8 mouse cellular contexts compared by ENCODE assay signal in genomic region chr16:20671886-20672285, GRCm38 (mm10). TPM values are rescaled to one million over a fixed set of nuclear protein-coding genes. Genes with fewer than 3 reads are reported as not detected.
DNase-seq lines count a peak whose midpoint lies in the region; ATAC-seq and TF ChIP-seq lines count a peak whose summit lies in the region.

No protein-coding gene starts in this region.

- no peaks in the 10 kb centered on the region for H3K9me3 ChIP-seq in forebrain, embryonic 10.5 days
- H3K9me3 ChIP-seq in liver, embryonic 12.5 days (replicated peaks): no peaks in the 10 kb centered on the region
- H3K9me3 ChIP-seq in stomach, postnatal 0 days (ENCODE audit: control insufficient read depth, low read length): no peaks in the 10 kb centered on the region

- peak; percentile 21 for DNase-seq in thymus, postnatal 0 days (ENCODE audit: low spot score)
- no peak for DNase-seq in thymus, adult 2 months
- DNase-seq in forebrain, embryonic 10.5 days (ENCODE audit: extremely low spot score, low spot score): no peak
- DNase-seq in stomach, postnatal 0 days (ENCODE audit: low spot score): no peak
- DNase-seq in c-Kit-positive CD71-positive TER-119-positive erythroid progenitor cells, embryonic 14.5 days (ENCODE audit: low spot score): no peak
- DNase-seq in spleen, postnatal 10 days (ENCODE audit: low spot score in 2 of 2): no peak
- DNase-seq in natural killer cell, adult 2 months (ENCODE audit: low spot score in 2 of 2): no peak

- H3K36me3 ChIP-seq in thymus, adult 2 months (ENCODE audit: control insufficient read depth, insufficient read depth, low read length): peaks cover 11% of the 10 kb centered on the region; the same call in 1 of the 2 replicates
- peaks cover 32% of the 10 kb centered on the region for H3K36me3 ChIP-seq in forebrain, embryonic 10.5 days (replicated peaks)
- peaks cover 29% of the 10 kb centered on the region for H3K36me3 ChIP-seq in liver, embryonic 12.5 days
- peaks cover 9% of the 10 kb centered on the region; the same call in 1 of the 2 replicates for H3K36me3 ChIP-seq in stomach, postnatal 0 days (ENCODE audit: control insufficient read depth, insufficient read depth, low read length)

- no peak for TF ChIP-seq EP300 in stomach, postnatal 0 days (optimal IDR thresholded peaks at IDR 0.05)

- H3K9ac ChIP-seq in liver, embryonic 12.5 days: peak overlapping the region; percentile 52; the same call in 1 of the 2 replicates
- no peak overlapping the region for H3K9ac ChIP-seq in stomach, postnatal 0 days (ENCODE audit: low read length)

- no peak for TF ChIP-seq CTCF in thymus, adult 2 months (IDR thresholded peaks at IDR 0.05; ENCODE audit: borderline replicate concordance, control insufficient read depth, extremely low read depth, insufficient read depth, low read length, poor library complexity)
- no peak for TF ChIP-seq CTCF in stomach, postnatal 0 days (IDR thresholded peaks at IDR 0.05; ENCODE audit: low read depth)

- peak overlapping the region; percentile 89 for H3K4me2 ChIP-seq in liver, embryonic 12.5 days
- peak overlapping the region; percentile 55 for H3K4me2 ChIP-seq in stomach, postnatal 0 days (replicated peaks; ENCODE audit: low read depth)

- no peaks in the 10 kb centered on the region for H3K27me3 ChIP-seq in thymus, adult 2 months (ENCODE audit: control insufficient read depth, insufficient read depth, low read length)
- no peaks in the 10 kb centered on the region for H3K27me3 ChIP-seq in forebrain, embryonic 10.5 days (ENCODE audit: poor library complexity, severe bottlenecking)
- H3K27me3 ChIP-seq in liver, embryonic 12.5 days (replicated peaks): no peaks in the 10 kb centered on the region
- H3K27me3 ChIP-seq in stomach, postnatal 0 days (ENCODE audit: control insufficient read depth, insufficient read depth, low read length): no peaks in the 10 kb centered on the region

- WGBS in thymus, adult 2 months: 22% methylated on average over 6 of the region's 6 CpGs
- 29% methylated on average over 6 of the region's 6 CpGs for WGBS in forebrain, embryonic 10.5 days
- WGBS in liver, embryonic 12.5 days (ENCODE audit: insufficient replicate concordance): 17% methylated on average over 6 of the region's 6 CpGs
- WGBS in stomach, postnatal 0 days: 20% methylated on average over 6 of the region's 6 CpGs

- no peak for ATAC-seq in liver, embryonic 12.5 days
- ATAC-seq in stomach, postnatal 0 days (ENCODE audit: low FRiP score, low TSS enrichment): no peak

- peaks cover 16% of the 10 kb centered on the region for H3K4me1 ChIP-seq in thymus, adult 2 months (replicated peaks; ENCODE audit: control insufficient read depth, insufficient read depth, low read length)
- peaks cover 31% of the 10 kb centered on the region for H3K4me1 ChIP-seq in forebrain, embryonic 10.5 days
- H3K4me1 ChIP-seq in liver, embryonic 12.5 days: peaks cover 39% of the 10 kb centered on the region
- H3K4me1 ChIP-seq in stomach, postnatal 0 days (replicated peaks; ENCODE audit: control insufficient read depth, insufficient read depth): no peaks in the 10 kb centered on the region; the same call in 1 of the 2 replicates

- H3K27ac ChIP-seq in thymus, adult 2 months (ENCODE audit: control insufficient read depth, insufficient read depth, low read length): no peak overlapping the region
- H3K27ac ChIP-seq in forebrain, embryonic 10.5 days: peak overlapping the region; percentile 95
- peak overlapping the region; percentile 93 for H3K27ac ChIP-seq in liver, embryonic 12.5 days
- H3K27ac ChIP-seq in stomach, postnatal 0 days (replicated peaks): no peak overlapping the region

- H3K4me3 ChIP-seq in thymus, adult 2 months (ENCODE audit: control insufficient read depth, insufficient read depth, low read length): no peak overlapping the region
- H3K4me3 ChIP-seq in forebrain, embryonic 10.5 days: peak overlapping the region; percentile 97
- peak overlapping the region; percentile 99 for H3K4me3 ChIP-seq in liver, embryonic 12.5 days
- H3K4me3 ChIP-seq in stomach, postnatal 0 days (ENCODE audit: low read depth, low read length): peak overlapping the region; percentile 89

- TF ChIP-seq POLR2A in thymus, adult 2 months (IDR thresholded peaks at IDR 0.05; ENCODE audit: control insufficient read depth, extremely low read depth, insufficient read depth, low read length, poor library complexity): no peak

RNA-seq across cellular contexts. Expression of gene Eif4g1, which starts 3.8 kb away (rescaled TPM):
- polyA plus RNA-seq in thymus, postnatal 0 days (2015; fragmentation: Nextera tagmentation; extraction: Ambion mirVana): 105 and 110 TPM in 2 replicates
- polyA plus RNA-seq in thymus, adult 2 months (2012; rRNA removed): 618 and 639 TPM in 2 replicates
- 254 TPM in 2 replicates for polyA plus RNA-seq in forebrain, embryonic 10.5 days (2016; fragmentation: Nextera tagmentation; extraction: Ambion mirVana)
- 180 and 187 TPM in 2 replicates for polyA plus RNA-seq in liver, embryonic 12.5 days (2016; fragmentation: Nextera tagmentation; extraction: Ambion mirVana)
- 83.8 and 86.1 TPM in 2 replicates for polyA plus RNA-seq in stomach, postnatal 0 days (2015; fragmentation: Nextera tagmentation; extraction: Ambion mirVana)

RNA-seq across cellular contexts. Expression of gene Psmd2, which starts 20.4 kb away (rescaled TPM):
- polyA plus RNA-seq in thymus, postnatal 0 days (2015; fragmentation: Nextera tagmentation; extraction: Ambion mirVana): 264 TPM in 2 replicates
- 101 and 104 TPM in 2 replicates for polyA plus RNA-seq in thymus, adult 2 months (2012; rRNA removed)
- 544 and 556 TPM in 2 replicates for polyA plus RNA-seq in forebrain, embryonic 10.5 days (2016; fragmentation: Nextera tagmentation; extraction: Ambion mirVana)
- polyA plus RNA-seq in liver, embryonic 12.5 days (2016; fragmentation: Nextera tagmentation; extraction: Ambion mirVana): 277 and 289 TPM in 2 replicates
- polyA plus RNA-seq in stomach, postnatal 0 days (2015; fragmentation: Nextera tagmentation; extraction: Ambion mirVana): 172 and 177 TPM in 2 replicates

RNA-seq across cellular contexts. Expression of gene Fam131a, which starts 21.2 kb away (rescaled TPM):
- 2.1 and 2.3 TPM in 2 replicates for polyA plus RNA-seq in thymus, postnatal 0 days (2015; fragmentation: Nextera tagmentation; extraction: Ambion mirVana)
- polyA plus RNA-seq in thymus, adult 2 months (2012; rRNA removed): 6.9 and 8.9 TPM in 2 replicates
- polyA plus RNA-seq in forebrain, embryonic 10.5 days (2016; fragmentation: Nextera tagmentation; extraction: Ambion mirVana): 6.3 and 7.1 TPM in 2 replicates
- 2.1 and 2.6 TPM in 2 replicates for polyA plus RNA-seq in liver, embryonic 12.5 days (2016; fragmentation: Nextera tagmentation; extraction: Ambion mirVana)
- 6.7 and 7.0 TPM in 2 replicates for polyA plus RNA-seq in stomach, postnatal 0 days (2015; fragmentation: Nextera tagmentation; extraction: Ambion mirVana)

RNA-seq across cellular contexts. Expression of gene Ece2, which starts 42.3 kb away (rescaled TPM):
- 0.08 and 0.23 TPM in 2 replicates for polyA plus RNA-seq in thymus, postnatal 0 days (2015; fragmentation: Nextera tagmentation; extraction: Ambion mirVana)
- 0.32 and 0.42 TPM in 2 replicates for polyA plus RNA-seq in thymus, adult 2 months (2012; rRNA removed)
- 4.3 and 5.1 TPM in 2 replicates for polyA plus RNA-seq in forebrain, embryonic 10.5 days (2016; fragmentation: Nextera tagmentation; extraction: Ambion mirVana)
- polyA plus RNA-seq in liver, embryonic 12.5 days (2016; fragmentation: Nextera tagmentation; extraction: Ambion mirVana): 0.53 TPM in 1 of 2 replicates, not detected in the other
- polyA plus RNA-seq in stomach, postnatal 0 days (2015; fragmentation: Nextera tagmentation; extraction: Ambion mirVana): 0.61 and 0.89 TPM in 2 replicates

RNA-seq across cellular contexts. Expression of gene Polr2h, which starts 45.6 kb away (rescaled TPM):
- 116 and 117 TPM in 2 replicates for polyA plus RNA-seq in thymus, postnatal 0 days (2015; fragmentation: Nextera tagmentation; extraction: Ambion mirVana)
- 24.7 and 32.9 TPM in 2 replicates for polyA plus RNA-seq in thymus, adult 2 months (2012; rRNA removed)
- 155 and 163 TPM in 2 replicates for polyA plus RNA-seq in forebrain, embryonic 10.5 days (2016; fragmentation: Nextera tagmentation; extraction: Ambion mirVana)
- 66.1 and 68.4 TPM in 2 replicates for polyA plus RNA-seq in liver, embryonic 12.5 days (2016; fragmentation: Nextera tagmentation; extraction: Ambion mirVana)
- 59.5 and 60.4 TPM in 2 replicates for polyA plus RNA-seq in stomach, postnatal 0 days (2015; fragmentation: Nextera tagmentation; extraction: Ambion mirVana)

Comparison
In these comparisons a context has a peak if more than half of its experiments do, and no peak if none do; other contexts are left out.
1. H3K27ac ChIP-seq: peak in forebrain, embryonic 10.5 days (single experiment) and liver, embryonic 12.5 days (single experiment); none in thymus, adult 2 months (single experiment) and stomach, postnatal 0 days (single experiment).